Mouse (Mus musculus) olfactory bulb, adult 2 months (tissue): Measurements from ENCODE around the gene Atf7.
"Not testable (repeated sequence)": the region's sequence is repeated elsewhere in the genome, so short reads cannot be mapped to it uniquely, and the experiment has no call there.

Experiments used
- CTCF ChIP-seq: fragments of 200-500 bp; IDR thresholded peaks from 2 replicates; pipeline ENCODE4 v1.5.1; 2012; ENCODE audit warnings: low read depth, mild to moderate bottlenecking, low read length, moderate library complexity; ENCODE audit not compliant: insufficient read depth
- POLR2A ChIP-seq: fragments of 200-500 bp; IDR thresholded peaks from 2 replicates; pipeline ENCODE4 v1.6.1; 2012; ENCODE audit warnings: mild to moderate bottlenecking, low read depth, low read length, moderate library complexity; ENCODE audit not compliant: insufficient read depth

- not testable (repeated sequence) for TF ChIP-seq CTCF, POLR2A
Measured at GRCm38 (mm10) chr15:102608586-102608985, 16.7 kb downstream of the Atf7 start.
